Mouse (Mus musculus): ENCODE data around the gene Gas6. TPM values are rescaled to one million over a fixed set of nuclear protein-coding genes. Genes with fewer than 3 reads are reported as not detected.

The Gas6 gene
- polyA plus RNA-seq, 1 experiment from 2014 or later: 53.8 TPM

- no peaks in the 10 kb centered on the region for H3K27me3 ChIP-seq
- no peak for ATAC-seq (ENCODE audit: low FRiP score, low read depth)
- no peak overlapping the region for H3K9ac ChIP-seq
- H3K27ac ChIP-seq (replicated peaks): no peak overlapping the region
- H3K4me2 ChIP-seq: no peak overlapping the region
- H3K36me3 ChIP-seq: no peaks in the 10 kb centered on the region
- WGBS: 78% methylated on average over 6 of the region's 6 CpGs
- H3K4me1 ChIP-seq (replicated peaks): peaks cover 10% of the 10 kb centered on the region
- no peak overlapping the region for H3K4me3 ChIP-seq
- no peaks in the 10 kb centered on the region for H3K9me3 ChIP-seq
Measured at GRCm38 (mm10) chr8:13451747-13452277, 42.5 kb downstream of the Gas6 start.

GRCm38 (mm10) chr8:13448145-13448544 lies 46.1 kb downstream of the Gas6 start:
- ATAC-seq (ENCODE audit: low FRiP score, low read depth): no peak
- Histone ChIP-seq H3K4me1 (replicated peaks) (no peaks in the 10 kb centered on the region), H3K9ac (no peak overlapping the region), H3K4me2 (no peak overlapping the region), H3K36me3 (no peaks in the 10 kb centered on the region), H3K4me3 (no peak overlapping the region), H3K27me3 (no peaks in the 10 kb centered on the region), H3K9me3 (no peaks in the 10 kb centered on the region), H3K27ac (replicated peaks) (no peak overlapping the region)
- 63% methylated on average over 4 of the region's 4 CpGs for WGBS

DNA sequence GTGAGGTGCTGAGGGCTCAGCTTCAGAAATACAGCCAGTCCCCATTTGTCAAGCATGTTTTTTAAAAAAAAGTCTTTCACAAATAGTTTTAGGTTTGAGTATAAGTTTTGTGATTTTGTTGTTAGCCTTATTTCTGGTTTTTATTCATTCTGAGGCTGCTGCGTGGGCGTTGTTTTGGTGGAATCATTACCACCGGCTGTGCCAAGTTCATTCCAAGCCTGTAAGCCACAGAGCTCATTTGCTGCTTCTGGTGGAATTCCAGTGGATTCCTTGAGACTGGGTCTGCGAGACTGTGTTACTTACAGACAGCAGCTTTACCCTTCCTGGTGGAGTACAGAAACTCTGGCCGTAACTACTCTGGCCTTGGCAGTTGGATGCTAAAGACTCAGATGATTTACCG lies 47.8 kb downstream of the Gas6 start:
- H3K9me3 ChIP-seq: no peaks in the 10 kb centered on the region
- no peaks in the 10 kb centered on the region for H3K4me1 ChIP-seq (replicated peaks)
- no peak overlapping the region for H3K27ac ChIP-seq (replicated peaks)
- H3K9ac ChIP-seq: no peak overlapping the region
- no peak overlapping the region for H3K4me3 ChIP-seq
- H3K4me2 ChIP-seq: no peak overlapping the region
- H3K36me3 ChIP-seq: no peaks in the 10 kb centered on the region
- WGBS: 91% methylated on average over 6 of the region's 6 CpGs
- ATAC-seq (ENCODE audit: low FRiP score, low read depth): no peak
- no peaks in the 10 kb centered on the region for H3K27me3 ChIP-seq

GRCm38 (mm10) chr8:13442152-13442551 lies 52.1 kb downstream of the Gas6 start:
- Histone ChIP-seq H3K4me1 (replicated peaks) (no peaks in the 10 kb centered on the region), H3K27ac (replicated peaks) (no peak overlapping the region), H3K36me3 (no peaks in the 10 kb centered on the region), H3K9me3 (no peaks in the 10 kb centered on the region), H3K4me3 (no peak overlapping the region), H3K4me2 (no peak overlapping the region), H3K9ac (no peak overlapping the region), H3K27me3 (no peaks in the 10 kb centered on the region)
- ATAC-seq (ENCODE audit: low FRiP score, low read depth): no peak
- 97% methylated on average over 2 of the region's 2 CpGs for WGBS

DNA sequence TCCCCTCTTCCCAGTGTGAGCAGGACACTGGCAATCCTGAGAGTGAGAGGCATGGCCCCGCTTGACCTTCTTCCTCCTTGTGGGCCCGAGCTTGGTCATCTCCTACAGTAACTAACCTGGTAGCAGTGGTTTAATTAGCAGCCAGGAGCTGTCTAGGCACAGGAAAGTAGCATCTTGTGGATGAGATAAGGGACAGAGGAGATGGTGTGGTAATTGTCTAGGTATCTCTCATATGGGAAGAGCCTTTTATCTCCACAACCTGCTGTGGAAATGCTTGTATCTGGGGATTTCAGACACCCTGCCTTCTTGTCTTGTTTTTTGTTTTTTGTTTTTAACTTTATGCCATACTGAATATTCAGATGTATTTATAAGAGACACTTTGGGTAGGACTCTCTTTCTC lies 56.8 kb downstream of the Gas6 start:
- WGBS: 86% methylated on average over 2 of the region's 2 CpGs
- Histone ChIP-seq H3K4me1 (replicated peaks) (0 out of 2 replicates have a peak, but pooled peaks cover 4% of the 10 kb centered on the region), H3K9ac (no peak overlapping the region), H3K4me2 (no peak overlapping the region), H3K36me3 (no peaks in the 10 kb centered on the region), H3K27ac (replicated peaks) (no peak overlapping the region), H3K27me3 (peaks cover 17% of the 10 kb centered on the region), H3K4me3 (no peak overlapping the region), H3K9me3 (no peaks in the 10 kb centered on the region)
- no peak for ATAC-seq (ENCODE audit: low FRiP score, low read depth)

DNA sequence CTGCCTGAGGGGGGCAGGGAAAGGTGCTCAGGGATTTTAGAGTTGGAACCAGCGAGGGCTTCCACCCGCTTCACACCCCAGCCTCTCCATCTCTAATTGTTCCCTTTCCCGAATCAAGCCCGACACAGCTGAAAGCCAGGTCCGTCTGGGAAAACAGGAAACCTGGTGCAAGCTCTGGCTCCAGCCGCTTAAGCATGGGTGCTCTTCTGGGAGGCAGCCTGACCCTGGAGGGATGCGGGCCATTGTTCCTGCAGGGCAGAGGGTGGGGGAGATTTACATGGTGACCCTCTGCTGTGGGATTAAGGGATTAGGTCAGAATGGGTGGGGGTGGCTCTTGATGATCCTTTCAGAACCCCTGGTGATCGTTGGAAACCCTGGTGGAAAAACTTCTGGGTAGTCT lies 58.2 kb downstream of the Gas6 start:
- no peak for ATAC-seq (ENCODE audit: low FRiP score, low read depth)

DNA sequence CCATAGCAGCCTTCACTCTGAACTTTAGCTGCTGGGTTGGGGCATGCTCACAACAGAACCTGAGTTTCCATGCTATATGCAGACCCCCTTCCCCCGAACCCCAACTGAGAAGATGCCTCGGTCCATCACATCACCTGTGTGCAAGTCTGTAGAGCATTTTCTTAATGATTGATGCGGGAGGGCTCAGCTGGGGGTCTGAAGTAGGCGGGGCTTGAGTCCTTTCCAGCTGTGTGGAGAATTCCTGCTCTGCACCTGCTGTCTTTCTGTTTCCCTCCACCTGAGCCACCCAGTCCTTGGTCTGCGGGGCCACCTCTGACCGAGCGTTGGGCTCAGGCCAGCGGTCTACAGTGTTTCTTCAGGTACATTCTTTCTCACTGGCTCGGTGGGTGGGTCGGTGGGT lies 59.4 kb downstream of the Gas6 start, which contains the start of gene Tmem255b:
Gene Tmem255b (plus strand): TSS at position 301 of the 400 bp plus-strand sequence.
- H3K27me3 ChIP-seq: peaks cover 17% of the 10 kb centered on the region
- no peaks in the 10 kb centered on the region for H3K36me3 ChIP-seq
- 15% methylated on average over 10 of the region's 10 CpGs for WGBS
- no peak for ATAC-seq (ENCODE audit: low FRiP score, low read depth)
- no peaks in the 10 kb centered on the region for H3K9me3 ChIP-seq
- H3K4me3 ChIP-seq: no peak within 1 kb of the TSS; the same call in 1 of the 2 replicates
- peak within 1 kb of the TSS; percentile 31 for H3K4me2 ChIP-seq
- H3K9ac ChIP-seq: no peak within 1 kb of the TSS
- H3K27ac ChIP-seq (replicated peaks): no peak within 1 kb of the TSS
- H3K4me1 ChIP-seq (replicated peaks): peaks cover 9% of the 10 kb centered on the region; the same call in 1 of the 2 replicates

More for the DNA sequence above, 58.2 kb downstream of the Gas6 start:
- WGBS: 16% methylated on average over 8 of the region's 8 CpGs
- no peak overlapping the region for H3K4me2 ChIP-seq
- 0 out of 2 replicates have a peak, but pooled peaks cover 4% of the 10 kb centered on the region for H3K4me1 ChIP-seq (replicated peaks)
- H3K9me3 ChIP-seq: no peaks in the 10 kb centered on the region
- peaks cover 17% of the 10 kb centered on the region for H3K27me3 ChIP-seq
- H3K9ac ChIP-seq: no peak overlapping the region
- no peak overlapping the region for H3K4me3 ChIP-seq
- H3K27ac ChIP-seq (replicated peaks): no peak overlapping the region
- H3K36me3 ChIP-seq: no peaks in the 10 kb centered on the region

- no peak overlapping the region for H3K4me2 ChIP-seq
Measured at GRCm38 (mm10) chr8:13433130-13433529, 61.2 kb downstream of the Gas6 start.

GRCm38 (mm10) chr8:13430866-13431265 lies 63.4 kb downstream of the Gas6 start:
- Histone ChIP-seq H3K36me3 (no peaks in the 10 kb centered on the region), H3K27me3 (peaks cover 6% of the 10 kb centered on the region), H3K4me1 (replicated peaks) (peaks cover 9% of the 10 kb centered on the region; the same call in 1 of the 2 replicates), H3K9ac (no peak overlapping the region), H3K27ac (replicated peaks) (no peak overlapping the region), H3K4me2 (no peak overlapping the region), H3K9me3 (no peaks in the 10 kb centered on the region), H3K4me3 (no peak overlapping the region)
- no peak for ATAC-seq (ENCODE audit: low FRiP score, low read depth)

More at GRCm38 (mm10) chr8:13433130-13433529, 61.2 kb downstream of the Gas6 start:
- no peak for ATAC-seq (ENCODE audit: low FRiP score, low read depth)
- 88% methylated on average over 5 of the region's 5 CpGs for WGBS
- Histone ChIP-seq H3K4me3 (no peak overlapping the region), H3K27ac (replicated peaks) (no peak overlapping the region), H3K27me3 (peaks cover 17% of the 10 kb centered on the region), H3K4me1 (replicated peaks) (peaks cover 9% of the 10 kb centered on the region; the same call in 1 of the 2 replicates), H3K36me3 (no peaks in the 10 kb centered on the region), H3K9me3 (no peaks in the 10 kb centered on the region), H3K9ac (no peak overlapping the region)

DNA sequence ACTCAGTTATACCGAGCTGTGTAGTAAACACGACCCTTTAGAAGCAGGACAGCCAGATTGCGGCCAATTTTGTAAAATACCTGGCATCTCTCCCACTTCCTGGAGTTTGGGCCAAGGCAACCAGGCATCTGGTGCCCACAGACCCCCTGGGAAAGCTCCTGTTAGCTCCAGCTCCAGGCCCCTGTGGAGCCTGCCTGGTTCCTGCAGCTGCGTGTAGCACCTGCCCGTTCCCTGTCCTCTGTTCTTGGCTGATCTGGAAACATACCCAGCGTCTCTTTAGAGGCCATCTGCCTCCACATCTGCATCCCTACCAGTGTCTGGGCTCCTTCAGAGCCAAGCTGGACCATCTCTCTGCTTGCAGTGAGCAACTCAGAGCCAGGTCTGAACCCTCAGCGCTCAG lies 63.9 kb downstream of the Gas6 start:
- no peak overlapping the region for H3K27ac ChIP-seq (replicated peaks)
- 63% methylated on average over 7 of the region's 7 CpGs for WGBS
- peaks cover 1% of the 10 kb centered on the region for H3K27me3 ChIP-seq
- H3K4me3 ChIP-seq: no peak overlapping the region
- no peak for ATAC-seq (ENCODE audit: low FRiP score, low read depth)
- no peak overlapping the region for H3K9ac ChIP-seq
- H3K4me2 ChIP-seq: no peak overlapping the region
- no peaks in the 10 kb centered on the region for H3K36me3 ChIP-seq
- no peaks in the 10 kb centered on the region for H3K9me3 ChIP-seq
- H3K4me1 ChIP-seq (replicated peaks): peaks cover 8% of the 10 kb centered on the region; the same call in 1 of the 2 replicates

GRCm38 (mm10) chr8:13428156-13428555 lies 66.1 kb downstream of the Gas6 start:
- no peak for ATAC-seq (ENCODE audit: low FRiP score, low read depth)
- H3K4me1 ChIP-seq (replicated peaks): peaks cover 5% of the 10 kb centered on the region; the same call in 1 of the 2 replicates
- H3K4me2 ChIP-seq: no peak overlapping the region
- no peaks in the 10 kb centered on the region for H3K36me3 ChIP-seq
- 89% methylated on average over 9 of the region's 9 CpGs for WGBS
- no peak overlapping the region for H3K9ac ChIP-seq
- no peak overlapping the region for H3K27ac ChIP-seq (replicated peaks)
- H3K4me3 ChIP-seq: no peak overlapping the region
- H3K9me3 ChIP-seq: no peaks in the 10 kb centered on the region
- H3K27me3 ChIP-seq: no peaks in the 10 kb centered on the region

GRCm38 (mm10) chr8:13427351-13427750 lies 66.9 kb downstream of the Gas6 start:
- 79% methylated on average over 6 of the region's 6 CpGs for WGBS
- Histone ChIP-seq H3K9ac (no peak overlapping the region), H3K27ac (replicated peaks) (no peak overlapping the region), H3K4me1 (replicated peaks) (peaks cover 5% of the 10 kb centered on the region; the same call in 1 of the 2 replicates), H3K36me3 (no peaks in the 10 kb centered on the region), H3K27me3 (no peaks in the 10 kb centered on the region), H3K4me2 (no peak overlapping the region), H3K9me3 (no peaks in the 10 kb centered on the region), H3K4me3 (no peak overlapping the region)
- ATAC-seq (ENCODE audit: low FRiP score, low read depth): no peak

DNA sequence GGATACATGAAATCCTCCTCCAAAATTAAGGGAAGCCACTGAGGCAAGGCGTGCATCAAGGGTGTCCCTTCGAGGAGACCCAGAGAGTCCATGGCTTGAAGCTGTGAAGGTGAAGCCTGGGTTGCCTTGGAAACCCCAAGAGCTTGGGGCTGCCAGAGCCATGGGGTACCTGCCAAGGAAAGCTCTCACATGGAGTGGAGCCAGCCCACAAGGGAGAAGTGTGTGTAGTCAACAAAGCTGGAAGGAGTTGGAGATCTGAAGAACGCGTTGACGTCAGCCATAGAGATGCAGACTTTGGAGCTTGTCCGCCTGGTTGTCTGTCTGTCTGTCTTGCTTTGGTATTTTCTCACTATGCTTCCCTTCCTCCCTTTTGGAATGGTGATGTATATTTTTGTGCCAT lies 73.3 kb downstream of the Gas6 start:
- Histone ChIP-seq H3K27ac (replicated peaks) (no peak overlapping the region), H3K4me3 (no peak overlapping the region)
- 89% methylated on average over 6 of the region's 6 CpGs for WGBS

More for the DNA sequence above, 73.3 kb downstream of the Gas6 start:
- no peaks in the 10 kb centered on the region for H3K4me1 ChIP-seq (replicated peaks)
- no peak overlapping the region for H3K4me2 ChIP-seq
- H3K27me3 ChIP-seq: no peaks in the 10 kb centered on the region
- H3K36me3 ChIP-seq: no peaks in the 10 kb centered on the region
- no peaks in the 10 kb centered on the region for H3K9me3 ChIP-seq
- no peak for ATAC-seq (ENCODE audit: low FRiP score, low read depth)
- no peak overlapping the region for H3K9ac ChIP-seq

Measured in hindbrain, embryonic 15.5 days (tissue).